Mouse (Mus musculus) MN1 (cell line): ENCODE measurements around the gene L1cam.

ENCODE experiments used
- DNase-seq: peaks from one replicate; pipeline ENCODE4 v3.0.0-alpha.2; 2016; ENCODE audit warnings: low spot score

The L1cam gene

GRCm38 (mm10) chrX:73877014-73877413 lies 18.9 kb downstream of the L1cam start:
- DNase-seq: no peak

- peak; percentile 20 for DNase-seq
These were observed 20.0 kb downstream of the L1cam start for GRCm38 (mm10) chrX:73875881-73876280.

GRCm38 (mm10) chrX:73871956-73872355 lies 23.9 kb downstream of the L1cam start:
- no peak for DNase-seq

GRCm38 (mm10) chrX:73871474-73871873 lies 24.4 kb downstream of the L1cam start:
- no peak for DNase-seq

- no peak for DNase-seq
These were observed 26.6 kb downstream of the L1cam start for GRCm38 (mm10) chrX:73869334-73869733.

GRCm38 (mm10) chrX:73867852-73868251 lies 28.1 kb downstream of the L1cam start:
- DNase-seq: peak; percentile 63

GRCm38 (mm10) chrX:73867256-73867655 lies 28.6 kb downstream of the L1cam start:
- DNase-seq: peak; percentile 78

- DNase-seq: peak; percentile 51
These were observed 31.2 kb downstream of the L1cam start for GRCm38 (mm10) chrX:73864692-73865091.

GRCm38 (mm10) chrX:73855087-73855408 lies 40.9 kb downstream of the L1cam start:
- no peak for DNase-seq

- DNase-seq: no peak
These were observed 41.4 kb downstream of the L1cam start for GRCm38 (mm10) chrX:73854326-73855086.

- DNase-seq: peak; percentile 73
These were observed 59.2 kb downstream of the L1cam start for GRCm38 (mm10) chrX:73836691-73837090.

GRCm38 (mm10) chrX:73835731-73836130 lies 60.2 kb downstream of the L1cam start:
- DNase-seq: no peak

GRCm38 (mm10) chrX:73824185-73825151 lies 71.4 kb downstream of the L1cam start, which contains the start of gene Pdzd4:
Gene Pdzd4, minus strand, starts transcription at chrX:73824969.
- peak; percentile 78 for DNase-seq

GRCm38 (mm10) chrX:73823747-73824146 lies 72.2 kb downstream of the L1cam start:
- DNase-seq: no peak

- no peak for DNase-seq
These were observed 79.2 kb downstream of the L1cam start for GRCm38 (mm10) chrX:73816596-73817314.

- DNase-seq: no peak
These were observed 80.8 kb downstream of the L1cam start for GRCm38 (mm10) chrX:73815072-73815471.

- peak; percentile 21 for DNase-seq
These were observed 90.1 kb downstream of the L1cam start for GRCm38 (mm10) chrX:73805814-73806213.
